ENCODE assay signal across 9 mouse cellular contexts in genomic region chr11:57654977-57655397, GRCm38 (mm10). TPM values are rescaled to one million over a fixed set of nuclear protein-coding genes. Genes with fewer than 3 reads are reported as not detected.
DNase-seq lines count a peak whose midpoint lies in the region; ATAC-seq and TF ChIP-seq lines count a peak whose summit lies in the region.
"Had no signal": no experiment of that assay in that cellular context is flagged by ENCODE, and none has a peak within 500 bp of the region (broad histone marks: within the 10 kb centered on the region; RNA-seq: fewer than 3 reads in every experiment).

No protein-coding gene starts in this region.

- no peak for ATAC-seq in hindbrain, embryonic 14.5 days (ENCODE audit: low FRiP score)
- peak; percentile 91 for ATAC-seq in liver, embryonic 14.5 days (ENCODE audit: insufficient read depth)
- ATAC-seq: forebrain, postnatal 0 days; Patski had no signal

- TF ChIP-seq CTCF in liver, embryonic 14.5 days (IDR thresholded peaks at IDR 0.05; ENCODE audit: low read depth): no peak

- DNase-seq in hindbrain, embryonic 10.5 days (ENCODE audit: low spot score): peak; percentile 26
- DNase-seq in hindbrain, embryonic 14.5 days (ENCODE audit: low spot score): no peak
- DNase-seq in thymus, postnatal 4 days: peak; percentile 7
- no peak for DNase-seq in thymus, postnatal 25 days
- DNase-seq in liver, embryonic 14.5 days (ENCODE audit: low read depth in 3 of 3, low spot score in 3 of 3): peak; percentile 91 to 94 (median 93)
- no peak for DNase-seq in B cell, adult 2 months
- no peak for DNase-seq in thymus, postnatal 10 days (ENCODE audit: low spot score in 2 of 2)
- DNase-seq: forebrain, postnatal 0 days had no signal

- TF ChIP-seq EP300 in liver, embryonic 14.5 days (IDR thresholded peaks at IDR 0.05; ENCODE audit: low read depth): peak; percentile 98

- H3K27ac ChIP-seq in hindbrain, embryonic 10.5 days: peak overlapping the region; percentile 76
- no peak overlapping the region for H3K27ac ChIP-seq in hindbrain, embryonic 14.5 days
- H3K27ac ChIP-seq in liver, embryonic 14.5 days: peak overlapping the region; percentile 99

- peaks cover 83% of the 10 kb centered on the region for H3K4me1 ChIP-seq in hindbrain, embryonic 10.5 days (replicated peaks)
- H3K4me1 ChIP-seq in hindbrain, embryonic 14.5 days (replicated peaks; ENCODE audit: control insufficient read depth, insufficient read depth, low read length): peaks cover 22% of the 10 kb centered on the region
- peaks cover 86 to 96% of the 10 kb centered on the region in 2 experiments for H3K4me1 ChIP-seq in liver, embryonic 14.5 days (replicated peaks; ENCODE audit: control insufficient read depth in 2 of 2, insufficient read depth in 2 of 2, low read length in 1 of 2)

- no peaks in the 10 kb centered on the region for H3K36me3 ChIP-seq in hindbrain, embryonic 10.5 days
- H3K36me3 ChIP-seq in hindbrain, embryonic 14.5 days (replicated peaks; ENCODE audit: control insufficient read depth, insufficient read depth): no peaks in the 10 kb centered on the region
- peaks cover 6% of the 10 kb centered on the region for H3K36me3 ChIP-seq in liver, embryonic 14.5 days (replicated peaks; ENCODE audit: control insufficient read depth, insufficient read depth, low read depth)

- WGBS in hindbrain, embryonic 10.5 days: 27% methylated on average over 5 of the region's 5 CpGs
- WGBS in hindbrain, embryonic 14.5 days: 31% methylated on average over 5 of the region's 5 CpGs
- WGBS in liver, embryonic 14.5 days (ENCODE audit: insufficient replicate concordance): 15% methylated on average over 5 of the region's 5 CpGs

- no peaks in the 10 kb centered on the region for H3K9me3 ChIP-seq in hindbrain, embryonic 10.5 days
- H3K9me3 ChIP-seq in hindbrain, embryonic 14.5 days (ENCODE audit: control insufficient read depth, low read length): no peaks in the 10 kb centered on the region
- H3K9me3 ChIP-seq in liver, embryonic 14.5 days (ENCODE audit: control insufficient read depth, low read length): no peaks in the 10 kb centered on the region

- H3K9ac ChIP-seq in hindbrain, embryonic 14.5 days: no peak overlapping the region
- peak overlapping the region; percentile 65 for H3K9ac ChIP-seq in liver, embryonic 14.5 days (replicated peaks)
- H3K9ac ChIP-seq: forebrain, postnatal 0 days had no signal

- H3K27me3 ChIP-seq in hindbrain, embryonic 10.5 days (ENCODE audit: insufficient read depth, poor library complexity, severe bottlenecking): peaks cover 45% of the 10 kb centered on the region; the same call in 1 of the 2 replicates
- no peaks in the 10 kb centered on the region for H3K27me3 ChIP-seq in hindbrain, embryonic 14.5 days (ENCODE audit: control insufficient read depth, insufficient read depth, low read length)
- H3K27me3 ChIP-seq in liver, embryonic 14.5 days (ENCODE audit: control insufficient read depth, insufficient read depth, low read length): no peaks in the 10 kb centered on the region
- H3K27me3 ChIP-seq: Patski had no signal

- H3K4me2 ChIP-seq in hindbrain, embryonic 14.5 days (replicated peaks): no peak overlapping the region
- H3K4me2 ChIP-seq in liver, embryonic 14.5 days (ENCODE audit: low read depth): peak overlapping the region; percentile 92

- 0 out of 2 replicates have a peak overlapping the region, but pooled peaks have one; percentile 5 for H3K4me3 ChIP-seq in hindbrain, embryonic 10.5 days
- no peak overlapping the region for H3K4me3 ChIP-seq in hindbrain, embryonic 14.5 days (replicated peaks; ENCODE audit: low read length)
- H3K4me3 ChIP-seq in liver, embryonic 14.5 days (ENCODE audit: insufficient read depth in 1 of 2, low read depth in 2 of 2, low read length in 2 of 2): peak overlapping the region; percentile 16 to 28

RNA-seq across cellular contexts. Expression of gene Galnt10, which starts 9.7 kb away (rescaled TPM):
- 21.2 and 22.7 TPM in 2 replicates for polyA plus RNA-seq in hindbrain, embryonic 10.5 days (2016; fragmentation: Nextera tagmentation; extraction: Ambion mirVana)
- polyA plus RNA-seq in hindbrain, embryonic 14.5 days (2014; fragmentation: Nextera tagmentation; extraction: Ambion mirVana): 8.8 and 9.8 TPM in 2 replicates
- 11.8 and 13.1 TPM in 2 replicates for polyA plus RNA-seq in liver, embryonic 14.5 days (2012; rRNA removed)
- 13.9 and 17.9 TPM in 2 replicates for polyA plus RNA-seq in liver, embryonic 14.5 days (2014; fragmentation: Nextera tagmentation; extraction: Ambion mirVana)

Comparison
In these comparisons a context has a peak if more than half of its experiments do, and no peak if none do; other contexts are left out.
1. DNase-seq: peak in hindbrain, embryonic 10.5 days (single experiment), thymus, postnatal 4 days (single experiment) and liver, embryonic 14.5 days (3 of 3); none in hindbrain, embryonic 14.5 days (single experiment), thymus, postnatal 25 days (single experiment), B cell, adult 2 months (0 of 2) and thymus, postnatal 10 days (0 of 2).